Mouse (Mus musculus) liver, adult 2 months (tissue): ENCODE data around the gene Cpeb3. TPM values are rescaled to one million over a fixed set of nuclear protein-coding genes. Genes with fewer than 3 reads are reported as not detected.
A peak's percentile ranks its signal among the peaks of the same experiment; 100 is the strongest.

Experiments used
- DNase-seq: peaks from one replicate; pipeline ENCODE4 v3.0.0-alpha.2; 2011; ENCODE audit warnings: low read depth, low spot score; ENCODE audit errors: extremely low read depth
- H3K27ac ChIP-seq: fragments of 200-500 bp; replicated peaks from 2 replicates; pipeline ENCODE4 v1.5.1; 2012; ENCODE audit warnings: low read depth, mild to moderate bottlenecking, control low read depth, inconsistent platforms, low read length; ENCODE audit not compliant: insufficient read depth
- H3K27me3 ChIP-seq: fragments of 200-500 bp; 2 replicates; pipeline ENCODE4 v1.6.1; 2012; ENCODE audit warnings: mild to moderate bottlenecking, moderate library complexity, low read length, inconsistent platforms; ENCODE audit not compliant: control insufficient read depth, insufficient read depth
- H3K36me3 ChIP-seq: fragments of 200-500 bp; 2 replicates; pipeline ENCODE4 v1.6.1; 2012; ENCODE audit warnings: low read length, inconsistent platforms; ENCODE audit not compliant: control insufficient read depth, insufficient read depth
- H3K4me1 ChIP-seq: fragments of 200-500 bp; 2 replicates; pipeline ENCODE4 v1.6.1; 2011; ENCODE audit warnings: low read length; ENCODE audit not compliant: control insufficient read depth, insufficient read depth
- H3K4me3 ChIP-seq: fragments of 200-500 bp; 2 replicates; pipeline ENCODE4 v1.5.1; 2011; ENCODE audit warnings: low read depth, mild to moderate bottlenecking, control low read depth, low read length, moderate library complexity; ENCODE audit not compliant: insufficient read depth
- H3K79me2 ChIP-seq: fragments of 200-500 bp; 2 replicates; pipeline ENCODE4 v1.6.1; 2012; ENCODE audit warnings: inconsistent platforms, mild to moderate bottlenecking, low read length, moderate library complexity; ENCODE audit not compliant: control insufficient read depth, insufficient read depth
- H3K9ac ChIP-seq: fragments of 200-500 bp; 2 replicates; pipeline ENCODE4 v1.6.1; 2012; ENCODE audit warnings: low read depth, mild to moderate bottlenecking, control low read depth, inconsistent platforms, low read length
- CTCF ChIP-seq: fragments of 200-500 bp; IDR thresholded peaks from 2 replicates; pipeline ENCODE4 v1.5.1; 2011; ENCODE audit warnings: low read depth, low read length, control low read depth
- POLR2A ChIP-seq: fragments of 200-500 bp; IDR thresholded peaks from 2 replicates; pipeline ENCODE4 v1.6.1; 2011; ENCODE audit warnings: low read length, control low read depth; ENCODE audit not compliant: insufficient read depth; ENCODE audit errors: extremely low read depth
- WGBS: fragments of 180-500 bp; shearing (Covaris S2); methylation state at CpG from one replicate; pipeline ENCODE4 v1.1.7; 2018; 5-methylcytosine and 5-hydroxymethylcytosine counted together
- polyA plus RNA-seq: library from polyadenylated mRNA; depleted of rRNA; stranded (reverse); fragments of >200 nt; gene quantifications from 2 replicates; pipeline ENCODE4 v1.2.3, GENCODE M21; 2012
- total RNA-seq: library from RNA; depleted of rRNA; stranded (reverse); fragments of >200 nt; gene quantifications from 2 replicates; pipeline ENCODE4 v1.2.3, GENCODE M21; 2014

The Cpeb3 gene
- total and polyA plus RNA-seq, 2 experiments: 4.3 to 6.4 TPM

DNA sequence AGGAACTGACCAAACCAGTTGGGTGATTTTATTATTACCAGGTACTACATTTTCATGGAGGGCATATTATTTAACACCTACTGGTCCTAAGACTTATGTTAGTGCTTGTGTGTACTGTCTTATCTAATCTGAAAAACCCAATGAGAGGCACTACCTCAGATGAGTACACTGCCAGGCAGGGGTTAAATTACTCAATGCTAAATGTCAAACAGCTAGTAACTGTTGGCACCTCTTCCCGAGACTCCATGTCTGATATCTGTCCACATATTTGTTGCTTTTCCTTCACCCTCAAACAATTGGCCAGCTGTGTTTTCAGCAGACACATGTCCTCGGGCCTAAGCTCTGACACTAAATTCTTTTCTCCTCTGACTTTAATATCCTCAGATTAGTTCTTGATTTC, 132.3 kb downstream of the Cpeb3 start:
- no peak for DNase-seq
- 48% methylated on average over 2 of the region's 2 CpGs for WGBS
- no peaks in the 10 kb centered on the region for H3K79me2 ChIP-seq
- H3K4me3 ChIP-seq: no peak overlapping the region
- H3K27ac ChIP-seq: no peak overlapping the region
- peaks cover 5% of the 10 kb centered on the region; the same call in 1 of the 2 replicates for H3K36me3 ChIP-seq
- H3K4me1 ChIP-seq: peaks cover 6% of the 10 kb centered on the region; the same call in 1 of the 2 replicates
- no peak for TF ChIP-seq POLR2A
- no peak for TF ChIP-seq CTCF
- H3K27me3 ChIP-seq: no peaks in the 10 kb centered on the region
- no peak overlapping the region for H3K9ac ChIP-seq

DNA sequence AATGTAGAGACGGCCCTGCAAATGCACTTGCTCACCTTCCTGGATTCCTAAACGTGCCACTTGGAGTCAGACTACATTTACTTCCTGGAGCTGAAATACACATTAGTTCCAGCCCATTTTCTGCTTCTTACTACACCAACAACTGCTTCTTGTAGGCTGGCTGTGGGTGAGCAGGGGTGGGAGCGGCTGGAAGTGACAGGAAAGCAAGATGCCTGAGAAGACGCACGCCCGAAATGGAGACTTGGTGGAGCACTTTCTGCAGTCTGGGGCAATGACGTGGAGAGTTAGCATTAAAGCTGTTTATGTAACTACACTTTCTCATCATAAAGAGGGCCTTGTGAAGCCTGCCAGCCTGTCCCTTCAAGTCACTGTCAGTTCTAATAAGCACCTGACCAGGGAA, 132.7 kb downstream of the Cpeb3 start:
- TF ChIP-seq POLR2A (no peak), CTCF (no peak)
- H3K9ac ChIP-seq: no peak overlapping the region
- H3K4me1 ChIP-seq: peaks cover 6% of the 10 kb centered on the region; the same call in 1 of the 2 replicates
- no peaks in the 10 kb centered on the region for H3K79me2 ChIP-seq
- H3K27me3 ChIP-seq: no peaks in the 10 kb centered on the region
- peaks cover 5% of the 10 kb centered on the region; the same call in 1 of the 2 replicates for H3K36me3 ChIP-seq
- no peak for DNase-seq
- H3K4me3 ChIP-seq: no peak overlapping the region
- WGBS: 90% methylated on average over 7 of the region's 7 CpGs
- H3K27ac ChIP-seq: no peak overlapping the region

DNA sequence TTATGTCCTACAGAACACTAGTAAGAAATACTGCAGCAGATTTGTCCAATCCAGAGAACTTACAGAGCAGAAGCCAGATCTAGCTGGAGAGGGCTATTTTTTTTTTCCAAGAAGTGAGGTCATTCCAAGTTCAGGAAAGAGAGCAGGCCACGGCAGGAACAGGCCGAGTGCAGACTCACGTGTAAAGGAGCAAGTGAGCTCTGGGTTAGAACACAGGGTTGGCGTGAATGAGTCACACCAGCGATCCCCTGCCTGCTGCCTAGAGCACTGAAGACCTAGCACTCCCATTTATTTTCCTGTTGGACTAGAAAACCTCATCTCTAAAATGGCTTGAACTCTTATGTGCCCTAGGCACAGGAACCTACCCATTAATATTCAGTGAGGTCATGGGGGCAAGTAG, 133.7 kb downstream of the Cpeb3 start:
- Histone ChIP-seq H3K27ac (no peak overlapping the region), H3K4me1 (peaks cover 6% of the 10 kb centered on the region; the same call in 1 of the 2 replicates), H3K4me3 (no peak overlapping the region), H3K27me3 (no peaks in the 10 kb centered on the region), H3K9ac (no peak overlapping the region), H3K36me3 (peaks cover 2% of the 10 kb centered on the region; the same call in 1 of the 2 replicates), H3K79me2 (no peaks in the 10 kb centered on the region)
- DNase-seq: peak; percentile 16
- TF ChIP-seq CTCF (no peak), POLR2A (no peak)
- WGBS: 35% methylated on average over 5 of the region's 5 CpGs

DNA sequence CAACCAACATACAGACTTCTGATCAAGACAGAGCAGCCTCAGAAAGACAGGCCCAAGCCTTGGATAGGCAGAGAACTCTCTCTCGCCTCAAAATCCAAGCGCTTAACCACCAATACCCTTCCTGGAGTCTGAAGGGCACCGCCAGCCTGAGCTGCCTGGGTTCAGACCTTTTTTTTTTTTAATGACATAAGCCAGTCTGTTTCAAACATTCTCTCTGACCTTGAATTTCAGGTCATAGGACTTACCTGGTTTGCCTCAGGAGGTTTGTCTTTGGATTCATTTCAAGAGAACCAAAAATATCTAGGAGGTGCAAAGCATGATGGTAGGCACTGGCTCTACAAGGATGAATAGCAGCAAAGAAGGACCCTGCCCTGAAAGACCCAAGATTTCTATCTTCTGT, 134.1 kb downstream of the Cpeb3 start:
- no peak for TF ChIP-seq POLR2A
- Histone ChIP-seq H3K4me3 (no peak overlapping the region), H3K79me2 (no peaks in the 10 kb centered on the region), H3K27ac (no peak overlapping the region), H3K27me3 (no peaks in the 10 kb centered on the region), H3K4me1 (peaks cover 6% of the 10 kb centered on the region; the same call in 1 of the 2 replicates), H3K36me3 (peaks cover 2% of the 10 kb centered on the region; the same call in 1 of the 2 replicates), H3K9ac (no peak overlapping the region)
- DNase-seq: peak; percentile 42
- 80% methylated on average over 3 of the region's 3 CpGs for WGBS

DNA sequence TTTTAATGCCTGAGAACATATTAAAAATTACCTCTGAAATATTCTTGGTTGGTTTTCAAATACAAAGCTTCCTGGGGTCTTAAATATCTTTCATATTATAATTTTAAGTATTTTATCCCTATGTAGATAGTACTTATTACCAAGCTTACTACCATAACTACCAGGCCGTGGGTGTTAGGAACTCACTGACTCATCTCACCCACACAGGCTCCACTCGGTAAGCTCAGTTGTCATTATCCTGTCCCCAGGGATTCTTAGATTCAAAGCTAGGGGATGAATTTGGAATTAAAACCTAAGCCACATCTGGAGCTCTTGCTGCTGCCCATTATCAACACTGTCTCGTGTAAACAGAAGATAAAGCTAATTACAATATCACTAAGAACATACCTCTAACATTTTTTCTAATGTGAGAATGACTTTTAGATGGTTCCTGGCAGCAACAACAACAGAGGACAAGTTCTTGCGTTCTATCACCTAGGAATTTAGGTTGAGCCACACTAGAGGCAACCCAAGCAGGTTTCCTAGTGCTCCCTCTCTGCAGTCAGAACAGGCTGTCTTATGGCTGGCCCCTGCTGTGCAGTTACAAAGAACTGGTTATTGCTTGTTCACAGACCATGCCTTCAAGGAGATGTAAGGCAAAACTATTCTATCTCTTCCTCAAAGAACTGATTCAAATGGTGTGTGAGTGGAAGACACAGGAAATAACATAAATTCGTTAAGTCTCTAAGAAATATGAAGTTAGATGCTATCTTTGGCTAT, 135.4 kb downstream of the Cpeb3 start:
- no peak for TF ChIP-seq POLR2A
- no peak for TF ChIP-seq CTCF
- Histone ChIP-seq H3K9ac (no peak overlapping the region), H3K79me2 (no peaks in the 10 kb centered on the region), H3K4me1 (no peaks in the 10 kb centered on the region; the same call in 1 of the 2 replicates), H3K4me3 (no peak overlapping the region), H3K27me3 (no peaks in the 10 kb centered on the region), H3K36me3 (peaks cover 2% of the 10 kb centered on the region; the same call in 1 of the 2 replicates), H3K27ac (no peak overlapping the region)
- WGBS: 75% methylated on average over 5 of the region's 5 CpGs
- DNase-seq: no peak

DNA sequence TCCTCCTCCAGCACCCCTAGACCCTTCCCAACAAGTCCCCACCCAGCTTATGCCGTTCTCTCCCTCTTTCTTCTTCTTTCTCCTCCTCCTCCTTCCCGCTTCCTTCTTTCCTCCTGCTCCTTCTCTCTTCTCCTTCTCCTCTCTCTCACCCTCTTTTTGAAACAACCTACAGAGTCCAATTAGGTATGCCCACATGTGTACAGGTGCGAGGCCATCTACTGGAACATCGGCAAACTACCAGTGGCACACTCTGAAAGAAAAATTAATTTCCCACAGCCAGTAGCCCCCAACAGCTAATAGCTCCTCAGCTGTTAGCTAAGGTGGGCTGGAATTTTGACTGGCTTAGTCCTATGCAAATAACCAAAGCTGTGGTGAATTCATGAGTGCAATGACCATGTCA, 139.2 kb downstream of the Cpeb3 start:
- no peak overlapping the region for H3K9ac ChIP-seq
- H3K27ac ChIP-seq: no peak overlapping the region
- no peaks in the 10 kb centered on the region for H3K27me3 ChIP-seq
- no peaks in the 10 kb centered on the region for H3K4me1 ChIP-seq
- no peak overlapping the region for H3K4me3 ChIP-seq
- 89% methylated on average over 4 of the region's 4 CpGs for WGBS
- TF ChIP-seq POLR2A (no peak), CTCF (no peak)
- no peaks in the 10 kb centered on the region for H3K79me2 ChIP-seq
- DNase-seq: no peak
- H3K36me3 ChIP-seq: no peaks in the 10 kb centered on the region
